Mouse (Mus musculus): ENCODE measurements at regions not wholly inside any gene's neighbourhood (a gene's known extent, or its start where the extent isn't known, plus 50 kb on each side); places are given as distances from the start of the nearest gene placed in this dataset.

- DNase-seq (ENCODE audit: inconsistent ontology term) = no peak
Measured at GRCm38 (mm10) chr1:189085245-189085644, 77.6 kb upstream of the Kctd3 start.

GRCm38 (mm10) chr1:189081267-189081666 lies 73.6 kb upstream of the Kctd3 start:
- no peak for DNase-seq (ENCODE audit: inconsistent ontology term)

- peak; percentile 24 for DNase-seq (ENCODE audit: inconsistent ontology term)
Measured at GRCm38 (mm10) chr1:189080797-189081196, 73.2 kb upstream of the Kctd3 start.

DNA sequence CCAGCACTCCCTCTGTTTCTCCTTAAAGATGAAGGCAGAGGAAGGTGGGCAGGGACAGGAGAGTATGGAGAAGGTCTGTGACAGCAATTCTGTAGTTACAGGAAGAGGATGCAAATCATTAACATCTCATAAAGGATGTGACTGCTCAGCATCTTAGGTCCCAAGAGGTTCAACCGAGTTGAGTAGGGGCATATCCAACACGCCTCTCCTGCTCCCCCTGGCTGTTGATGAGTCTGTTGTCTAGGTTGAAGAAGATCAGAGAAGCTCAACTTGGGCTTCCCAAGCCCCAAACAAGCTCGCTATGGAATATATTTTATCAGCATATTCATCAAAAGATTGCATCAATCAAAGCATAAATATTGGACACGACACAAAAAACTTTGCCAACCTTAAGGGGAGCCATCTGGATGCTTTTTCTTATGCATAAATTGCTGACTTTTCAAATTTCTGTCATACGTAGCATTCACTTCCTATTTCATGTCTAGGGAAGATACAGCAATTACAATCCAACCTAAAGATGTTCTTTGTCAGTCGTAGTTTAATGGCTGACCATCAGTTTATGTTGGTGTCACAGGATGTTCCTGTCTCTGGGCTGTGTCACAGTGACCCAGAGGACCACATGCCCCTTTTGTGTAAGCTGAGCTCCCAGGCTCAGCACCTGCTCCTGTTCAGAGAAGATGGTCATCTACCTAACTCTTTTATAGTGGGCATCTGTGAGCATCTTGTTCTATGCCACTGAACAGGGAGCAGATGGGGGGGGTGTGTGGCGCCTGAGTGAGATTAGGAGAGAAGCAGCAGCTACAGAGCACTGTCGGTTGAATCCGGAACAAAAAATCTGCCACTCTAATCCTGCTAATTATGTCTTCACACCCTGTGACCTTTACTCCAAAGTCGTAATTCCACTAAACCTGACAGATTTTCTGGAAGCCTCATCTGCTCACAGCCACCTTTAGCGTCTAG lies 72.1 kb upstream of the Kctd3 start:
- no peak for DNase-seq (ENCODE audit: inconsistent ontology term)

DNA sequence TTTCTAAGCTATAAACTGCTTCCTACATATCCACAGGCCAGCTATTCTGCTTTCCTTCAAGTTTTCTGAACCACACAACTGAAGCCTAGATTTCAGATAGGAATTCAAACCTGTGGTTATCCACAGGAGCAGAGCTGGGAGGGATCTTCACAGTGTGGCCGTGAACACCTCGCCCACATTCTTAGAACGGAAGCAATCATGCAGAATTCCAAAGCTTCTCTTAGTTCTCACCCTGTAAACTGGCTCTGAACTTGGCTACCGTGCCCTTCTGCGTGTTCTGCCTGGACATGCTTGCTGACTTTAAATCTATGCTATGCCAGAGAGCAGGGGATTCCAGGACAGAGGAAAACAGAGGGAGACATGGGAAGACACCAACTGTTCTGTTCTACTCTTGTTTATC lies 70.2 kb upstream of the Kctd3 start:
- DNase-seq (ENCODE audit: inconsistent ontology term) = peak; percentile 51

DNA sequence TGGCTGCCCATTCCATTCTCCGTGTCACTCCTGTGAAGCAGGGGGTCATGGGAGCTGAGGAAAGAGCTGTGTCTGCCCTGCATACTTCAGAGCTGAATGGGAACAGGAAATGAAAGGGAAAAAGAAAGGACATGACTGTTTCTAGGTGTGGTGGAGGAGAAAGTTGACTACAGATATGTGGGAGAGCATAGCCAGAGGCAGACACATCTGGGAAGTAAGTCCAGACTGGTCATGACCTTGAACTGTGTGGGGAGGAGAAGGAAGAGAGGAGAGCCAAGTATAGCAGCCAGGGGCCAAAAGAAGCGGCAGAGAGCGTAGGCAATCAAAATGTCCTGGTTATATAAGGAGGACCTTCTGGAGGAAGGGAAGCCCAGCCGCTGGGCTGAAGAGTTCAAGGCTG lies 68.6 kb upstream of the Kctd3 start:
- no peak for DNase-seq (ENCODE audit: inconsistent ontology term)

- no peak for DNase-seq (ENCODE audit: inconsistent ontology term)
Measured at GRCm38 (mm10) chr1:189075671-189076070, 68.0 kb upstream of the Kctd3 start.

DNA sequence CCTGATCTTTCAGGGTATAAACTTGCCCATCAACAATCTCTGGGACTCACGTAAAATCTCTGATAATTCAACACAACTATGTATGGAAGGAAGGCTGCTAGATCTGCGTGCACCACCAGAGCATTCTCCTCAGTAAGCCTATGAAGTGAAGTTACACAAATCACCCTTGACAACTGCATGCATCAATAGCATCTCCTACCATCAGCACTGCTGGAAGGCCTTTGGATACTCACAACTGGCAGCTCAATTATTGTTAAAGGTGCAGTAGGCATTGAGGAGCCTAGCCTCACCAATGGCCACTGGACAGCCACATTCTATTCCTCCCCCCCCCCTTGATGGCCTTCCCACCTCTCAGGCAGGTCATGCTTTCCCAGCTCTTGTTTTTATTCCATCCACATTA lies 64.9 kb upstream of the Kctd3 start:
- no peak for DNase-seq (ENCODE audit: inconsistent ontology term)

DNA sequence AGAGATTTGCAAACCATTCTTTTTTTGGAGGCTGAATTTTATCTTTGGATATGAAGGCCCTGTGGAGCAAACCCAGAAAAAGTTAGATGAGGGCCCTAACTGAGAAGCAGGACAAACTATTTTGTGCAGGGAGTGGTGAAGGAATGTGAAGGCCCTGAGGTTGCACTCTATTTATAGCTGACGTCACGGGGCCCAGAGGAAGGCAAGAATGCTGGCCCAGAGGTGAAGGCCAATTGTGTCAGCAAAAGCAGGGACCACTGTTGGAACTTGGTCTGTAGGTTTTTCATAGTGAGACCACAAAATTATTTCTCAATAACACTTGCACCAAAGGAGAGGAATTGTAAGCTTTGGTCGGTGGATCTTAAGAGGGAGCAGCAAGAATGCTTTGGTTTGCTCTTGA lies 60.6 kb upstream of the Kctd3 start:
- peak; percentile 11 for DNase-seq (ENCODE audit: inconsistent ontology term)

- no peak for DNase-seq (ENCODE audit: inconsistent ontology term)
Measured at GRCm38 (mm10) chr1:189067204-189067960, 59.7 kb upstream of the Kctd3 start.

DNA sequence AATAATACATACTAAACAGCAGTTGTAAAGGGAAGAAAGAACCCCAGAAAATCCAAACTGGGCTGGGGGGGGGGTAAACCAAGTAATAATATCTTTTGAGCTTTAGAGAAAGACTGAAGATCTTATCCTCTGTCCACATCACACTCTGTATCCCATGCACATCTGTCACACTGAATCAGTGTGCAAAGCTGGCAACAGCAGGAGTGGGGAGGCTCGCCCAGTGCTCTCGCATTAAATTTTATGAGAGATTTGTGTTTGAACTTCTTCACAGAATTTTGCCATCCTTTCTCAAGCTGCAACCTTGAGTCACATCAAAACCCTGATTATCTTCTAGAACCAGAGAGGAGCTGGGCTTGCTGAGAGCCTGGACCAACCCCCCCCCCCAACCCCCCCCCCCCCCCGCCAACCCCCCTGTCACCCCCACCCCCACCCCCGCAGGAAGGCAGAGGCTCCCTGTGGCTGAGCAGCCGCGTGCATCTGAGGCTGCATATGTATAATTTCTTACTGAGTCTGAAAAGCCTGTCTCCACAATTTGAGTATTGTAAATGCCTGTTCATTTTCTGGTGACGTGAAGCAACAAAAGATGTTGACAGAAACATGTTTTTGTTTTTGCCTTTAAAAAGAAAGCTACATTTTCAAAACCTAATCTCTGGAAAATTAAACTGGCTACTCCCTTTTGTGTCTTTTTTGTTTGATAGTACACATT lies 59.0 kb upstream of the Kctd3 start:
- no peak for DNase-seq (ENCODE audit: inconsistent ontology term)

GRCm38 (mm10) chr1:189065152-189065910 lies 57.7 kb upstream of the Kctd3 start:
- no peak for DNase-seq (ENCODE audit: inconsistent ontology term)

DNA sequence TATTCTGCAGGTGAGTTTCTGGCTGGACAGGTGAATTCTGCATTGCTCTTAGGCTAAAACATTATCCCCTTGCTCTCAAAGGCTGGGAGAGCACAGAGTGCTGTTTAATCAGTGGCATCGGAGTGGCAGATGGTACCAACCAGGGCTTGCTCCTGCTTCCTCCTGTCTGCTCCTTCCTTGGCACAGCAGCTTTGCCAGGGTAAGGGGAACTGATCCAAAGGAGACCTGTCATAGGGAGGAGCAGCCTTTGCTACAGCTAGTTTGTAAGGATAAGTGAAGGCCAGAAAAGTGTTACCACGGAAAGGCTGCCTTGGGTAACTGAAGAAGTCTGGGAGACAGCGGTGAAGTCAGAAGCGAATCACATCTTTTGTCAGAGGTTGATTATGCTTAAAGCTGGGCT lies 57.0 kb upstream of the Kctd3 start:
- DNase-seq (ENCODE audit: inconsistent ontology term) = no peak

GRCm38 (mm10) chr1:189063699-189064098 lies 56.1 kb upstream of the Kctd3 start:
- no peak for DNase-seq (ENCODE audit: inconsistent ontology term)

GRCm38 (mm10) chr1:189063209-189063608 lies 55.6 kb upstream of the Kctd3 start:
- DNase-seq (ENCODE audit: inconsistent ontology term) = no peak
